Mouse (Mus musculus) spleen, embryonic (tissue): ENCODE data around the gene Rspo4.

Experiments used
- CTCF ChIA-PET: fragments of 350-600 bp; sonication (Branson Sonifier 250); formaldehyde crosslinking; loops from one replicate; lab custom pipeline; 2022; lab: Charles Lee

The Rspo4 gene

DNA sequence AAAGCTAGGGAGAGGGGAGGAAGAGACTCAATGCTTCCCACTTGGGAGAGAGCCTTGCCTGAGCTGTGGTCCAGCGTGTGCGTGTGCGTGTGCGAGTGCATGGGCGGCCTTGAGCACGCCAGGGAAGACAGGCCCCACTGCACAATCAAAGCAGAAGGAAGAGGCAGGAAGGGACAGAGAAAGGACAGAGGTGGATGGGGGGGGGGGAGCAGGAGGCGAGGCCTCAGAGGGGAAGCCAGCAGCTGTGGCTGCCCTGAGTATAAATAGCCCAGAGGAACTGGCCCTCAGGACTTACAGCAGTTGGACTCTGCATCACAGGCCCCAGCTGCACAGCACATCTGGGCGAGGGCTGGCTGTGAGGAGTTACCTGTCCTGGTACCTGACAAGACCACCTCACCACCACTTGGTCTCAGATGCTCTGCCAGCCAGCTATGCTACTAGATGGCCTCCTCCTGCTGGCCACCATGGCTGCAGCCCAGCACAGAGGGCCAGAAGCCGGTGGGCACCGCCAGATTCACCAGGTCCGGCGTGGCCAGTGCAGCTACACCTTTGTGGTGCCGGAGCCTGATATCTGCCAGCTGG, 68.3 kb downstream of the Rspo4 start, which contains the start of gene Angpt4:
Gene Angpt4 (plus strand): TSS at position 292 of the 582 bp plus-strand sequence.
- CTCF ChIA-PET, result no interaction called here

DNA sequence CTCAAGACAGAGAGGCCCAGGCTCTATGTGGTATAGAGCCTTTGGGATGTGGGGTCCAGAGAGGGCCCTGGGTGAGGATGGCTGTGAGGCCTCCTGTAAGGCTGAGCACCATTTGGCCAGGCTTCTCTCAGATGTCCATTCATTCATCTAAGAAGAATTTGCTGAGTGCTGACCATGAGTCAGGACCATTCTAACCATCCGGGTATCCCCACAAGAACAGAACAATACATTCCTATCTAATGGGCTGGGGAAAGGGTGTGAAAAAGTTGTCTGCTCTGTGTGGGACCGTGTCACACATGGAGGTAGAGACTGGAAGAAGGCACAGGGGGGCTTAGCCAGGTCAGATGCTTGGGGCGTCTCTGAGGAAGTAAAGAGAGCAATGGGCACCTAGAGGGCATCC, 69.0 kb downstream of the Rspo4 start:
- CTCF ChIA-PET, result no interaction called here

DNA sequence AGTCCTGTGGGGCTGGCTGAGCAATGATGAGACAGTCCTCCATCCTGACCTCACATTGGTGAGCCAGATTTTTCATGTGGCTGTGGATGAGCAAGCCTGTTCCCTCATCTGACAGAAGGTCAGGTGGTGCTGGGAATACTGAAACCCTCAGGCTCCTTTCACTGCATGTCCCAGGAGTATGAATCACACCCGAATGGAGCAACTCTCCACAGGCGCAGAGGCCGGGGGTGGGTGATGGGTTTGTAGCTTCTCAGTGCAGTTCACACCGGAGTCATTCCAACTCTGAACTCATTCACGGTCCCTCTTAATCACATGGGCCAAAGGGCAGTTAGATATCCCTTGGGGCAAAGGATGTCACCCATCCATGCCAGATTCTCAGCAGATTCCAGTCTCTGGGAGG, 71.4 kb downstream of the Rspo4 start:
- CTCF ChIA-PET, result no interaction called here

DNA sequence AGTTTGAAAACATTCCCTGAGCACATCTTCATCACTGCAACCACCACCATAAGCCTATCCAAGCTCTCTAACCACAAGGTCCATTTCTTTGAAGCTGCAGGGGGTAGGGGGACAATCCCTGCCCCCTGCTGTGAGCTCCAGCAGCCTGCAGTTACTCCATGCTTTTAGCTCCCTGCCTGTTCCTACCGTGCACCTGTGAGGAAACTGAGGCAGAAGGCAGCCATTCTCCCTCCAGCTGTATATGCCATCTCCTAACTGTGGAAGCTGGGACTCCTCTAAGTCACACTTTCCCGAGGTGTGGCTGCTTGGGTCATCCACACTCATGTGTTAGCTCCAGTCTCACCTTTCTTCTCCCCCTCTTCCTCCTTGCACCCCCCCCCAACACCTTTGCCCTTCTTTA, 72.4 kb downstream of the Rspo4 start:
- CTCF ChIA-PET, result interaction anchor here (0.6 to 0.7 kb wide), 3 partner anchors 20 to 1025 kb away, joined by 3 to 6 read pairs (median 5); no protein-coding TSS in a partner anchor

DNA sequence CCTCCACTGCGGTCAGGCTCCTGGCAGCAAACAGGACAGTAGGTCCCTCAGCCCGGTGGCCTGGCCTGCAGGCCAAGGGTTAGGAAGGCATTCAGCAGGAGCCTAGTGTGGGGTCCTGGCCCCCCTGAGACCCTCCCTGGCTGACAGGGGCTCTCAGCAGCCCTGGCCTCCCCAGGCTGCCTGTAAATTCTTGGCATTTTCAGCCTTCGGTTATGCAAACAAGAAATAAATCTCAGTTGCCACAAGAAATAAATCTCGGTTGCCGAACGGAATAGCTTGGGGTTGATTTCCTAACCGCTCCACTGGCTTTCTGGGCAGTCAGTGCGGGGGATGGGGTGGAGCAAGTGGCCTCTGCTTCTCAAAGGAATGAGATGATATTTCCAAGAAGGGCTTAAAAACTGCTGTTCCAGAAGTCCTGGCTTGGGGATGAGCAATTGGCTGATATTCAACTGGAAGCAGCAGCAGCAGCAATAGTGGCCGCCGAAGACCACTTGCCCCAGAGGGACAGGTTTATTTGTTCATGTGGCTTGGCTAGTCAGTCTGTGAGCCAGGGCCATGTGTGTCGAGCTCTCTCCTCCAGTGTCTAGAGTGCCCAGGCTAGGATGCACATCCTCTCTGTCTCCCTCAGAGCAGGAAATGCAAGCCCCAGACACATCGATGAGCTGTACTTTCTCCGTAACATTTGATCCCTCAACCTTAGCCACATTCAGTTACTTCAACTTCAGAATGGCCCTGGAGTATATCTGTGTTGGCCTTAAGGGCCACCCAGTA, 73.5 kb downstream of the Rspo4 start:
- CTCF ChIA-PET, result no interaction called here

DNA sequence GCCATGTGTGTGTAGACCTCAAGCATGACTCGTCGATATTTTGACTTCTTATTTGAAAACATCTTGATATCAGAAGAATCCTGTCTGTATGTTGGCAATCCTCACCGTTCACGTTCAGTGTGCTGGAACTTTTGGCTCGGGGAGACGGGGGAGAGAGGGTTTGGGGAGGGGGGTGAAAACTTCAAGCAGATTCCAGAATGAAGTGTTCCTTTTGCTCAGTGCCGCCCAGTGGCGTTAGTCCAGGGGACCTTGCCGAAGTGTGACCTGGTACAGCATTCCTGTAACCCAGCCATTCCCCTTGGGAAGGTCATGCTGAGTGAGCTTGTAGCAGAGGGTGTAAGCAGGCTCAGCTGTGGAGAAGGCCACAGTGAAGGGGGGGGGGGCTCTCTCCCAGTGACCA, 76.4 kb downstream of the Rspo4 start:
- CTCF ChIA-PET, result no interaction called here

DNA sequence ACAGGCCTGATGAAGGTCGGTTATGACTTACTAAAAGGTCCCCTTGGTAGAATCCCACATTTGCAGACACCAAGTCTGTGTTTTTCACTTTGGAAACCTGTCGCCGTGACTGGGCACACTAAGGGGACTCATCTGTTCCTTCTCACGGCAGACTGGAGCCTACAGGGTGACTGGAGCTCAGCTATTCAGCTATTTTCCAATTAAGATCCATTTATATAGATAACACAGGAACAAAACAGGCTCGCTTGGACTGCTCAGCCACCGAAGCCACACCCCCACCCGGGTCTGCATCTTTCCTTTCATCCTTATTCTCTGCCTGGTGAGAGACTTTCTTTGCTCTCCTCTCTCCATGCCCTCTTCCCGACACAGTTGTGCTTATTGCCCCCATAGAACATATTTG, 78.3 kb downstream of the Rspo4 start:
- CTCF ChIA-PET, result no interaction called here

DNA sequence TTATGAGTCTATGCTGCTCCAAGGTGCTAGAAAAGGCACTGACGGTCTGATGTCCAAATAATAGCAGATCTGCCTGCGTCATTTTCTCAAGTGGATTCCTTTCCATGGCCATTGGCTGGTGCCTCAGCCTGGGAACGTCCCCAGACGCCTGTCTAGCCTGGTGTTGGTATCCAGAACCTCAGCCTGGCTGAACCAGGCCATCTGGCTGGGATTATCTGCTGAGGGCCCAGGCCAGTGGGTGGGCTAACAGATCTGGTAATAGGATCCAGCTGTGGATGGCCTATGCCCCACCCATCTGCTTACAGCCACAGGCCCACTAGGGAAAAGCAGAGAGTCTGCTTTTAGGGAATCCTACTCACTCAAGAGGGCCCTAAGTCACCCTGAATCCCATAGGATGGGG, 78.9 kb downstream of the Rspo4 start:
- CTCF ChIA-PET, result no interaction called here
